Mouse (Mus musculus) liver, embryonic 14.5 days (tissue): ENCODE measurements at regions not wholly inside any gene's neighbourhood (a gene's known extent, or its start where the extent isn't known, plus 50 kb on each side); places are given as distances from the start of the nearest gene placed in this dataset.

Experiments
- ATAC-seq: fragments of 200-750 bp; cut with Nextera tagmentation; 2 replicates; pipeline ENCODE4 v1.8.0; 2017; ENCODE audit warnings: moderate number of reproducible peaks, mild to moderate bottlenecking, moderate library complexity; ENCODE audit not compliant: insufficient read depth
- DNase-seq, 3 experiments: peaks; one replicate each; pipeline ENCODE4 v3.0.0-alpha.2; 2012 to 2013; ENCODE audit warnings: low read depth in 3 of 3, low spot score in 3 of 3
- H3K27ac ChIP-seq: fragments of 300-500 bp; sonication (generic); 2 replicates; pipeline ENCODE4 v1.5.1; 2014; ENCODE audit warnings: moderate library complexity, mild to moderate bottlenecking, control low read depth, inconsistent platforms
- H3K27me3 ChIP-seq: fragments of 300-500 bp; sonication (generic); 2 replicates; pipeline ENCODE4 v1.6.1; 2014; ENCODE audit warnings: mild to moderate bottlenecking, low read length, moderate library complexity; ENCODE audit not compliant: control insufficient read depth, insufficient read depth
- H3K36me3 ChIP-seq: fragments of 300-500 bp; sonication (generic); replicated peaks from 2 replicates; pipeline ENCODE4 v1.6.1; 2014; ENCODE audit warnings: low read depth; ENCODE audit not compliant: control insufficient read depth, insufficient read depth
- H3K4me1 ChIP-seq, 2 experiments: fragments of 200-500 bp in 1 of 2; fragments of 300-500 bp in 1 of 2; sonication (generic) in 1 of 2; replicated peaks; 2 replicates each; pipeline ENCODE4 v1.6.1; 2012 to 2014; ENCODE audit warnings: antibody characterized with exemption in 1 of 2, inconsistent platforms in 1 of 2, low read length in 1 of 2; ENCODE audit not compliant: control insufficient read depth in 2 of 2, insufficient read depth in 2 of 2
- H3K4me2 ChIP-seq: fragments of 300-500 bp; sonication (generic); 2 replicates; pipeline ENCODE4 v1.6.1; 2014; ENCODE audit warnings: low read depth, mild to moderate bottlenecking, control low read depth, moderate library complexity
- H3K4me3 ChIP-seq, 2 experiments: fragments of 200-500 bp in 1 of 2; fragments of 300-500 bp in 1 of 2; sonication (generic) in 1 of 2; 2 replicates each; pipeline ENCODE4 v1.5.1; 2012 to 2014; ENCODE audit warnings: low read depth in 2 of 2, low read length in 2 of 2, mild to moderate bottlenecking in 2 of 2, control low read depth in 1 of 2, inconsistent platforms in 1 of 2, moderate library complexity in 1 of 2; ENCODE audit not compliant: insufficient read depth in 1 of 2
- H3K9ac ChIP-seq: fragments of 300-500 bp; sonication (generic); replicated peaks from 2 replicates; pipeline ENCODE4 v1.6.1; 2014; ENCODE audit warnings: mild to moderate bottlenecking, control low read depth, moderate library complexity
- H3K9me3 ChIP-seq: fragments of 300-500 bp; sonication (generic); 2 replicates; pipeline ENCODE4 v1.6.1; 2016; ENCODE audit warnings: low read length, mixed read lengths; ENCODE audit not compliant: control insufficient read depth
- CTCF ChIP-seq: IDR thresholded peaks from 2 replicates; pipeline ENCODE4 v1.5.1; 2016; ENCODE audit warnings: antibody characterized with exemption, low read depth, control low read depth
- EP300 ChIP-seq: IDR thresholded peaks from 2 replicates; pipeline ENCODE4 v1.6.1; 2016; ENCODE audit warnings: antibody characterized with exemption, low read depth
- WGBS: fragments of 180-500 bp; shearing (Covaris S2); extraction: QIAGEN DNeasy Blood & Tissue Kit; methylation state at CpG from one replicate; pipeline ENCODE4 v1.1.7; 2014; ENCODE audit not compliant: insufficient replicate concordance; 5-methylcytosine and 5-hydroxymethylcytosine counted together

- TF ChIP-seq CTCF: peak; percentile 41; the same call in 1 of the 2 replicates
- no peak for TF ChIP-seq EP300
- H3K27ac ChIP-seq: no peak overlapping the region
- H3K4me2 ChIP-seq: no peak overlapping the region
- no peaks in the 10 kb centered on the region for H3K4me1 ChIP-seq
- no peaks in the 10 kb centered on the region for H3K27me3 ChIP-seq
- DNase-seq (no peak), ATAC-seq (no peak)
- 26% methylated on average over 4 of the region's 4 CpGs for WGBS
- H3K9ac ChIP-seq: no peak overlapping the region
- no peak overlapping the region for H3K4me3 ChIP-seq
- H3K36me3 ChIP-seq: no peaks in the 10 kb centered on the region
- no peaks in the 10 kb centered on the region for H3K9me3 ChIP-seq
These were observed 58.6 kb upstream of the Tlr4 start for GRCm38 (mm10) chr4:66768762-66769161.
